Mouse (Mus musculus) limb, embryonic 15.5 days (tissue): ENCODE results near the gene Nhsl1. TPM values are rescaled to one million over a fixed set of nuclear protein-coding genes. Genes with fewer than 3 reads are reported as not detected.
"Not testable (repeated sequence)": the region's sequence is repeated elsewhere in the genome, so short reads cannot be mapped to it uniquely, and the experiment has no call there.

Experiments used
- ATAC-seq: fragments of 200-750 bp; cut with Nextera tagmentation; 2 replicates; pipeline ENCODE4 v1.8.0; 2017; ENCODE audit warnings: low read depth, moderate TSS enrichment; ENCODE audit not compliant: insufficient number of reproducible peaks, low FRiP score, low TSS enrichment
- H3K27ac ChIP-seq: fragments of 300-500 bp; sonication (generic); 2 replicates; pipeline ENCODE4 v1.5.1; 2015; ENCODE audit warnings: moderate library complexity, mild to moderate bottlenecking, inconsistent platforms
- H3K27me3 ChIP-seq: fragments of 300-500 bp; sonication (generic); 2 replicates; pipeline ENCODE4 v1.6.1; 2015; ENCODE audit warnings: inconsistent platforms
- H3K36me3 ChIP-seq: fragments of 300-500 bp; sonication (generic); 2 replicates; pipeline ENCODE4 v1.6.1; 2015; ENCODE audit warnings: inconsistent platforms
- H3K4me1 ChIP-seq: fragments of 300-500 bp; sonication (generic); 2 replicates; pipeline ENCODE4 v1.6.1; 2015; ENCODE audit warnings: inconsistent platforms
- H3K4me2 ChIP-seq: fragments of 300-500 bp; sonication (generic); 2 replicates; pipeline ENCODE4 v1.6.1; 2015; ENCODE audit warnings: mild to moderate bottlenecking, inconsistent platforms
- H3K4me3 ChIP-seq: fragments of 300-500 bp; sonication (generic); 2 replicates; pipeline ENCODE4 v1.5.1; 2015; ENCODE audit warnings: mild to moderate bottlenecking, inconsistent platforms
- H3K9ac ChIP-seq: fragments of 300-500 bp; sonication (generic); 2 replicates; pipeline ENCODE4 v1.6.1; 2015; ENCODE audit warnings: inconsistent platforms
- H3K9me3 ChIP-seq: fragments of 300-500 bp; sonication (generic); 2 replicates; pipeline ENCODE4 v1.6.1; 2016; ENCODE audit warnings: inconsistent platforms
- WGBS: fragments of 180-500 bp; shearing (Covaris S2); methylation state at CpG from one replicate; pipeline ENCODE4 v1.1.7; 2015; 5-methylcytosine and 5-hydroxymethylcytosine counted together
- polyA plus RNA-seq: library from polyadenylated mRNA; unstranded; fragments of >200 nt; fragmentation: Nextera tagmentation; extraction: Ambion mirVana; gene quantifications from 2 replicates; pipeline ENCODE4 v1.2.1, GENCODE M21; 2015

Gene Nhsl1
- polyA plus RNA-seq, 1 experiment from 2014 or later = 11.5 TPM

- not testable (repeated sequence) for H3K27ac ChIP-seq, ATAC-seq, H3K4me2 ChIP-seq, H3K4me1 ChIP-seq, H3K4me3 ChIP-seq, H3K27me3 ChIP-seq, H3K9me3 ChIP-seq, H3K9ac ChIP-seq, H3K36me3 ChIP-seq
- WGBS = 79% methylated on average over 9 of the region's 9 CpGs
These were observed 240.3 kb downstream of the Nhsl1 start for GRCm38 (mm10) chr10:18559076-18559475.

GRCm38 (mm10) chr10:18561445-18561844 lies 242.7 kb downstream of the Nhsl1 start:
- Histone ChIP-seq H3K9ac (no peak overlapping the region), H3K36me3 (no peaks in the 10 kb centered on the region), H3K9me3 (no peaks in the 10 kb centered on the region), H3K4me3 (no peak overlapping the region), H3K27ac (no peak overlapping the region), H3K27me3 (no peaks in the 10 kb centered on the region), H3K4me1 (no peaks in the 10 kb centered on the region), H3K4me2 (no peak overlapping the region)
- no peak for ATAC-seq
- WGBS = 47% methylated on average over 5 of the region's 5 CpGs

DNA sequence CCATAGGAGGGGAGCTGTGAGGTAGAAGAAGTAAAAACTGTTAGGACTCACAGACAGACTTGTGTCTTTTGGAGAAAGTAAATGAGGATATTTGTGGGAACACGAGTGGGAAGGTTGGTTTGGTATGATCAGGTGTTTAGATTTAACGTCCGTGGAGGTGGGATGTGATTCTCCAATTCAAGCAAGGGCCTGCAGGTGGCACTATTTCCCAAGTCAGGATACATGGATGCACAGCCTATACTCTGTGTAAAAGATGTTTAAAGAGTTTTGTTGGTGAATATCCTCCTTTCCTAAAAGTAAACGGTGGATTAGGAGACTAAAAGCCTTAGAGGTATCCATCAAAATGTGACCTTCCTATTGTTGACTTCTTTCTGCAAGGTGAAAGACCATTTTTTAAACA lies 244.2 kb downstream of the Nhsl1 start:
- H3K4me2 ChIP-seq = no peak overlapping the region
- no peak overlapping the region for H3K27ac ChIP-seq
- ATAC-seq = no peak
- H3K9me3 ChIP-seq = no peaks in the 10 kb centered on the region
- no peaks in the 10 kb centered on the region for H3K4me1 ChIP-seq
- H3K36me3 ChIP-seq = no peaks in the 10 kb centered on the region
- H3K4me3 ChIP-seq = no peak overlapping the region
- 5% methylated on average over 4 of the region's 4 CpGs for WGBS
- no peaks in the 10 kb centered on the region for H3K27me3 ChIP-seq
- H3K9ac ChIP-seq = no peak overlapping the region

DNA sequence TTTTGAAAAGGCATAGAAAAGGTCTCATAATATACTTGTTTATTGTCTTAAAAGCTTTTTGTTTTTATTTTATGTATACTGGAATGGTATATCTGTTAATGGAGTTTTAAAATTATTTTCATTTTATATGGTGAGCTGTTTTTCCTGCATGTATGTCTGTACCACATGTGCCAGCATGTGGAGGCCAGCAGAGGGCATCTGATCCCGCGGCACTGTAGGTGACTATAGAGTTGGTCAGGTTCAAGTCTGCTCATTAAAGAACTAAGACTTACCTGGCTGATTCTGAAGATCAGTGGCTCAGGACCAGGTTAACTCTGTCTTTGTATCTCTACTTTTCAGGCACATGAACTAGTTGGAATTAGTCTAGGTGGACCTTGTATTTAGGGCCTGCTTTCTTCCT lies 253.8 kb downstream of the Nhsl1 start:
- no peaks in the 10 kb centered on the region for H3K27me3 ChIP-seq
- no peak for ATAC-seq
- no peak overlapping the region for H3K4me3 ChIP-seq
- H3K9ac ChIP-seq = no peak overlapping the region
- H3K4me1 ChIP-seq = no peaks in the 10 kb centered on the region
- no peaks in the 10 kb centered on the region for H3K9me3 ChIP-seq
- WGBS = 48% methylated on average over 2 of the region's 2 CpGs
- H3K27ac ChIP-seq = no peak overlapping the region
- H3K4me2 ChIP-seq = no peak overlapping the region
- H3K36me3 ChIP-seq = no peaks in the 10 kb centered on the region

Other genes starting within 250 kb of the Nhsl1 start
- gene Ect2l, start 108.1 kb upstream of the Nhsl1 start, polyA plus RNA-seq = 0.63 and 1.2 TPM in 2 replicates
- gene Ccdc28a, start 84.0 kb upstream of the Nhsl1 start, polyA plus RNA-seq = 15.8 and 17.1 TPM in 2 replicates
- gene Hebp2, start 227.1 kb downstream of the Nhsl1 start, polyA plus RNA-seq = 55.9 and 61.4 TPM in 2 replicates